Mouse (Mus musculus) T-helper 17 cell (primary cell): ENCODE measurements around the gene Iqschfp.
"Not testable (repeated sequence)": the region's sequence is repeated elsewhere in the genome, so short reads cannot be mapped to it uniquely, and the experiment has no call there.

Experiments
- in situ Hi-C, 2 experiments: fragments of 300-600 bp; cut with MboI, MseI; formaldehyde crosslinking; loops; 1 replicate in 1 of 2; 2 replicates in 1 of 2; pipeline ENCODE4 v1.15.1; 2025; ENCODE audit warnings: high pct_unique_total_duplicates in 2 of 2

Iqschfp gene

GRCm38 (mm10) chr3:68071395-68072386 lies 179.7 kb downstream of the Iqschfp start:
- in situ Hi-C loops: loop anchor here in 1 of 2 experiments (25.0 kb wide), 1 partner anchor 709 kb away; the partner anchor contains the start of gene Mlf1

- in situ Hi-C loops: no loop called here
Measured at GRCm38 (mm10) chr3:68077406-68077805, 185.4 kb downstream of the Iqschfp start.

DNA sequence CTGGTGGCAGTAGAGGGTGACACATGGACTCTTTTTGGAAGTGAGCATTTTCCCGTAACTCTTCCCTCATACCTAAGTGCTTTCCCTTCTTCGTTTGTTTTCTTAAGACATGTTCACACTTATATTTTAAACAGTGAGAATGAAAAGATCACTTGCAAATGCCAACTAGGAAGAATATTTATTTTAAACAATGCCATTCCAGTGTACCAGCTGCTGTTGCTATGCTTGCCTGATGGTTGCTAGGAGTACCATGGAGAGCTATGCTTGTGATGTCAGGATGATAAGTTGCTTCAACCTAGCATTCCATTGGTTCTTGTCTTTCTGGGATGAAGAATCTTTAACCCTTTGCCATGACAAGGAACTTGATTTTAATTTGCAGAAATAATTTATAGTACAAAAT lies 193.0 kb downstream of the Iqschfp start:
- in situ Hi-C loops: no loop called here

DNA sequence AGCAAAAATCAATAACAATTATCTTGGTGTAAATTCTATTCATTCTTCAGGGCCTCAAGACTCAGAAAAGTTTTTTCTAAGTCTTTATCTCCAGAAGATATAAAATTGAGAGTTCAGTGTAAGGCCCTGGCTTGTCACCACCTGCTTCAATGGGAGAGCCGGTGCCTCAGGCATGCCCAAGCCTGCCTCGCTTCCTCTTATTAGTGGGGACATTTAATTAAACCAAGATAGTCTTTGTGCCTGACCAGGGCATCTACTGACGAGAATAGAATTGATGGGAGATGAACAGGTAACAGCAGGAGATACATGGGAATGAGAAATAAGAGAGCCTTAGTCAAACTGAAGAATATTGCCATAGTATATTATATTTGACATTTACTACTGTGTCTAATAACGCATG lies 200.1 kb downstream of the Iqschfp start:
- in situ Hi-C loops: loop anchor here in 1 of 2 experiments (5.0 kb wide), 2 partner anchors 50 to 70 kb away; no protein-coding TSS in a partner anchor

- in situ Hi-C loops: no loop called here
Measured at GRCm38 (mm10) chr3:68096724-68097431, 204.8 kb downstream of the Iqschfp start.

DNA sequence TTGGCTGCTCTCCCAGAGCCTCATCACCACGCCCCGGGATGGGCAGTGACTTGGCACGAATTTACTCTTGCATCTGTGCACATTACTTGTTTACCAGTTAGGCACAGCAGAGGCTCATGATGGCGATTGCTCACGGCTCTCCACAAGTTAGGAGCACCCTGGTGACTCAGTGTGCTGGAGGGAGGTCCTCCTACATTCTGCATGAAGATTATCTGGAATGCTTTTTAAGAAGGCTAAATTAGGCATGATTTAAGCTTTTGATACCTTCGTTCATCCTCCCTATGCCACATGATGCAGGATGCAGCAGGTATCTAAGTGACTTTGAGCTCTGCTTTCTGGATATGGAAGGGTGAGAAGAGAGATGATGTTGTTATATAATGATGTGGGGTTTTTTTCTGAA lies 207.5 kb downstream of the Iqschfp start:
- in situ Hi-C loops: not testable (repeated sequence)

- in situ Hi-C loops: no loop called here
Measured at GRCm38 (mm10) chr3:68101343-68101742, 209.3 kb downstream of the Iqschfp start.

DNA sequence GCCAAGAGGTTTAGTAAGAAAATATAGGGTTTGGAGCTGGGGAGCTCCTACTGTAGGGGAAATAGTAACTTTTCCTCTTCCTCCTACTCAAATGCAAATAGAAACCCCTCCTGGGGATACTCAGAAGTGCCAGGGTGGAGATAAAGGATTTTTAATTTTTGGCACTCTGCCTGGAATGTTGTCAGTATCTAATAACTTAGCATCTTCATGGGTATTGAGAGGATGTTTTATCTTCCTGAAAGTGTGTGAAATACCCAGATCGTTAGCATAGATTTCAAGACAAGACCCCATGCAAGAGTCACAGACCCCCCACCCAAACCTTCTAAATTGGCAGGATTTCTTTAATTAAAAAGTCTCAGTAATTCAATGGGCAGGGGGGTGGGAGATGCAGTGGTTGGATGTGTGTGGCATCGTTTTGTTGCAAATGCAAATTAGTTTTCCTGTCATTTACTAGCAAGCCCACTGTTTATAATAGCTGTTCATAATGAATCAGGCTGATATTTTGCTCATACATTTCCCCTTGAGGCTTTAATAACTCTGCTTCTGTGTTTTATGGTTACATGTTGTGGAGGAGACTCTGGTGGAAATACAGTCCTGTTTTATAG lies 213.2 kb downstream of the Iqschfp start:
- in situ Hi-C loops: no loop called here

DNA sequence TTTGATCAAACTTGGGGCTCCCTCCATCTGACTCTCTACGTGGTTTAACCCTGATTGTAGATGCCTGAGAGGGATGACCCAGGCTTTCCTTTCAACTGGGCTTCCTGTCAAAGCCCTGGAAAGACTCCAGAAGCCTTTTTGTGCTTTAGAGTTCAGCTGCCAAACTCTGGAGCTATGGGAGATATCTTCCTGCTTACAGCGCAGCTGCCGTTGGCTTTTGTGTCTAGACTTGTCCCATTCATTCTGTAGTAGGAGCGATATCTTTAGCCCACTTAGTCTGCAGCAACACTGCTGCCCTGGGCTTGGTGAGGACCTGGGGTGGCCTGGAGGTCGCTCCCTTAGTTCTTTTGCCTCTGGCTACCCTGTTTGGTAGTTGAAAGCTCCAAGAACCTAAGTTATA lies 229.3 kb downstream of the Iqschfp start:
- in situ Hi-C loops: no loop called here

DNA sequence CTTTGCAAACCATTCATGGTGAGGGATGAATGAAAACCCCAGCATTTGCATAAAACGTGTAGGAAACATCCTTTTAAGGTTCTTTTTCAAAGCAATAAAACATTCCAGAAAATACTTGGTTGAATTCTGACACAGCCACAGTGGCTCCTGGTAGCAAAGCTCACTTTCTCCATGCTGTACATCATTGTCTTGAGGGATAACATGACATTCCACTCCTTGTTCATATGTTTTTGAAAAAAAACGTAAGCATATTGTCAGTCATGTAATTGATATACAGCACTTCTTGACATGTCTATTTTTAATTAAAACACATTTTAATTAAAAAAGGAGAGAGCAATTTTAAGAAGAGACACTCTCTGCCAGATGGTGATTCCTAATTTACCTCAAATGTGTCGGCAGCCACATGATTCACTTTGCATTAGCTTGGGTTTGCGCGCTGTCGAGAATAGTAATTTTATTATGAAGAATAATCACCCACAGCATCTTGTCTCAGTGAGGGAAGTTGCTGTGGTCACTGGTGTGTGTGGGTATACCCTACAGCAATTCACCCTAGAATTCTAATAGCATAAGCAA lies 234.3 kb downstream of the Iqschfp start:
- in situ Hi-C loops: no loop called here

- in situ Hi-C loops: no loop called here
Measured at GRCm38 (mm10) chr3:68130386-68130785, 238.4 kb downstream of the Iqschfp start.

DNA sequence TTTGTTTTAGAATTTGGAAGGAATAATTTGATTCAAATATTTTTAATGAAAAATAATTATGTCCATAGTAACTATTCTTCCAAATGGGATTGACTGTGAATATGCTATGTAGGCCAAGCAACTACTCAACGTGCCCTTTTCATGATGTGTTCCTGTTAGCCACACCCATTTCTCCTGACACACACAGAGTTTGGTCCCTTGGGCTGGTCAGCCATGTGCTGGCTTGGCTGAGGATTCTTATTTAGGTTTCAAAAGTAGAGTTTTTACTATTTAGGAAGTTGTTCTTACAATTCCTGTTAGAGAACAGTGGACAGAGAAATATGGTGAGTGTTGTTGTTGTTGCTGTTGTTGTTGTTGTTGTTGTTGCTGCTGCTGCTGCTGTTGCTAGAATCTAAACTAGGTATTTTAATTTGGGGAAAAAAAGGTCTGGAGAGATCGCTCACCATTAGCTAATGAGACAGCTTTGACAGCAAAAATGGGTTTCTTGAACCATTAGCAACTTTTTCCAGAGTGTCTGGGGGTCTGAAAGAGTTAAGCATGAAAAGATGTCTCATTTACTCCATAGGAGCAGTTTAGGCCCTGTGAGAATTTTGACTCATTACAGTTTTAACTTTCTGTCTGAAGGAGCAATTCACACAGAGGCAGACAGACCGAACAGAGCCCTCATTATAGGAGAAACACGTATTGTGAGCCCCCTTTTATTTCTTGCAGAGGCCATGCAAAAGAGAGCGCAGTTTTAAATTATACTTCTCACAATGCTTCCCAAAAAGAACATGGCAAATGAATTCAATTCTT lies 247.0 kb downstream of the Iqschfp start:
- in situ Hi-C loops: no loop called here

GRCm38 (mm10) chr3:68150688-68151087 lies 258.7 kb downstream of the Iqschfp start:
- in situ Hi-C loops: no loop called here

- in situ Hi-C loops: no loop called here
Measured at GRCm38 (mm10) chr3:68160175-68160574, 268.1 kb downstream of the Iqschfp start.

DNA sequence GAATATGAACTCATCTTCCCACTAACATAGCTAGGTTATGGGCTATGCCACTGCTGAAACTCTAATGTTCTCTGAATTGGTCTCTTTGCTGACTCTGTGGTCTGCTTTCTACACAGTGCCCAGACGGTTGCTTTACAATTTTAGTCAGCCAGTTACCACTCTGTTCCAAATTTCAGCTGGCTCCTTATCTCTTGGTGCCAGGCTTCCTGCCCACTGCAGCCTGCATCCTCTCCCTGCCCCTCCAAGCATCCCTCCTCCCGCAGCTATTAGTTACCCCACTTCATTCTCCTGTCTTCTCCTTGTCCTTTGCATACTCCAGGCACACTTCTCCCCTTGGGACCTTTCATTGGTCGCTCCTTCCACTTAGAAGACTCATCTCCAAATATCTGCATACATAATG lies 268.7 kb downstream of the Iqschfp start:
- in situ Hi-C loops: no loop called here

DNA sequence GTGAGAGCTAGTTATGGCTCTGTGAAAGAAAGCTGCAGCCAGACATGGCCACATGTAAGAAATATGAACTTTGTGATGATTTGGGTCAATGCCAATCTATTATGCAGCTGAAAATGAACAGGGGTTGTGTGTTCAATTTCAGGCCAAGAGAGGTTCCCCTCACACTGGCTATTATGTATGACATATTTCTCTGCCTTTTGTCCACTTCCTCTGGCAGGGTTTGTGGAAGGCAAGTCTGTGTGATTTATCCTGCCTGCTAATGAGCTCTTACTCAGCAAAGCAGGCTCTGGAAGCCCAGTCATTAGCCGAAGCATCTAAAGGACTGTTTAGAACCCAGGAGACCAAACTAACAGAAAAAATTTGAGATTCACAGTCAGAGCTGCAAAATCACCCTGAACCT lies 286.2 kb downstream of the Iqschfp start:
- in situ Hi-C loops: no loop called here

- in situ Hi-C loops: loop anchor here in 1 of 2 experiments (5.0 kb wide), 1 partner anchor 1740 kb away; no protein-coding TSS in a partner anchor
Measured at GRCm38 (mm10) chr3:68187471-68187870, 295.4 kb downstream of the Iqschfp start.

GRCm38 (mm10) chr3:68189100-68189499 lies 297.1 kb downstream of the Iqschfp start:
- in situ Hi-C loops: loop anchor here in 1 of 2 experiments (5.0 kb wide), 1 partner anchor 1738 kb away; no protein-coding TSS in a partner anchor

GRCm38 (mm10) chr3:68196933-68197332 lies 304.9 kb downstream of the Iqschfp start:
- in situ Hi-C loops: no loop called here

- in situ Hi-C loops: no loop called here
Measured at GRCm38 (mm10) chr3:68201214-68201613, 309.2 kb downstream of the Iqschfp start.
